Mouse (Mus musculus) hindbrain, embryonic 10.5 days (tissue): Measurements from ENCODE around the gene Slc7a7. TPM values are rescaled to one million over a fixed set of nuclear protein-coding genes. Genes with fewer than 3 reads are reported as not detected.
A peak's percentile ranks its signal among the peaks of the same experiment; 100 is the strongest.

ENCODE experiments used
- DNase-seq: peaks from one replicate; pipeline ENCODE4 v3.0.0-alpha.2; 2017; ENCODE audit warnings: low spot score
- H3K27ac ChIP-seq: fragments of 300-500 bp; sonication (generic); 2 replicates; pipeline ENCODE4 v1.5.1; 2016; ENCODE audit warnings: mild to moderate bottlenecking, moderate library complexity
- H3K27me3 ChIP-seq: fragments of 300-500 bp; sonication (generic); 2 replicates; pipeline ENCODE4 v1.6.1; 2016; ENCODE audit warnings: mild to moderate bottlenecking; ENCODE audit not compliant: poor library complexity, insufficient read depth, severe bottlenecking
- H3K36me3 ChIP-seq: fragments of 300-500 bp; sonication (generic); 2 replicates; pipeline ENCODE4 v1.6.1; 2016; ENCODE audit warnings: mild to moderate bottlenecking, moderate library complexity
- H3K4me1 ChIP-seq: fragments of 300-500 bp; sonication (generic); replicated peaks from 2 replicates; pipeline ENCODE4 v1.6.1; 2016; ENCODE audit warnings: mild to moderate bottlenecking
- H3K4me3 ChIP-seq: fragments of 300-500 bp; sonication (generic); 2 replicates; pipeline ENCODE4 v1.5.1; 2016; ENCODE audit warnings: mild to moderate bottlenecking, moderate library complexity
- H3K9me3 ChIP-seq: fragments of 300-500 bp; sonication (generic); 2 replicates; pipeline ENCODE4 v1.6.1; 2016; ENCODE audit warnings: mild to moderate bottlenecking, moderate library complexity
- WGBS: fragments of 180-500 bp; shearing (Covaris S2); methylation state at CpG from one replicate; pipeline ENCODE4 v1.1.7; 2016; 5-methylcytosine and 5-hydroxymethylcytosine counted together
- polyA plus RNA-seq: library from polyadenylated mRNA; unstranded; fragments of >200 nt; fragmentation: Nextera tagmentation; extraction: Ambion mirVana; gene quantifications from 2 replicates; pipeline ENCODE4 v1.2.1, GENCODE M21; 2016

Gene Slc7a7
- polyA plus RNA-seq, 1 experiment from 2014 or later = 5.5 TPM

GRCm38 (mm10) chr14:54442548-54442947 lies 25.0 kb upstream of the Slc7a7 start:
- 90% methylated on average over 3 of the region's 3 CpGs for WGBS
- peaks cover 43% of the 10 kb centered on the region for H3K36me3 ChIP-seq
- H3K4me1 ChIP-seq = peaks cover 27% of the 10 kb centered on the region
- H3K27ac ChIP-seq = peak overlapping the region; percentile 47; the same call in 1 of the 2 replicates
- no peak for DNase-seq
- 0 out of 2 replicates have a peak, but pooled peaks cover 5% of the 10 kb centered on the region for H3K27me3 ChIP-seq
- H3K4me3 ChIP-seq = no peak overlapping the region
- H3K9me3 ChIP-seq = no peaks in the 10 kb centered on the region

- whole genome bisulfite sequencing = 80% methylated on average over 4 of the region's 4 CpGs
- no peak for DNase-seq
- Histone ChIP-seq H3K27me3 (0 out of 2 replicates have a peak, but pooled peaks cover 5% of the 10 kb centered on the region), H3K36me3 (peaks cover 55% of the 10 kb centered on the region), H3K4me1 (peaks cover 27% of the 10 kb centered on the region), H3K27ac (no peak overlapping the region), H3K4me3 (no peak overlapping the region), H3K9me3 (no peaks in the 10 kb centered on the region)
Measured at GRCm38 (mm10) chr14:54441365-54441764, 23.8 kb upstream of the Slc7a7 start.

GRCm38 (mm10) chr14:54440538-54440937 lies 23.0 kb upstream of the Slc7a7 start:
- no peak overlapping the region for H3K4me3 ChIP-seq
- H3K27me3 ChIP-seq = 0 out of 2 replicates have a peak, but pooled peaks cover 3% of the 10 kb centered on the region
- H3K27ac ChIP-seq = no peak overlapping the region
- 91% methylated on average over 14 of the region's 14 CpGs for WGBS
- H3K9me3 ChIP-seq = no peaks in the 10 kb centered on the region
- H3K4me1 ChIP-seq = peaks cover 29% of the 10 kb centered on the region
- DNase-seq = no peak
- H3K36me3 ChIP-seq = peaks cover 64% of the 10 kb centered on the region

- 0 out of 2 replicates have a peak, but pooled peaks cover 2% of the 10 kb centered on the region for H3K27me3 ChIP-seq
- no peak overlapping the region for H3K4me3 ChIP-seq
- 72% methylated on average over 7 of the region's 7 CpGs for WGBS
- peaks cover 38% of the 10 kb centered on the region for H3K4me1 ChIP-seq
- H3K9me3 ChIP-seq = no peaks in the 10 kb centered on the region
- peaks cover 69% of the 10 kb centered on the region for H3K36me3 ChIP-seq
- H3K27ac ChIP-seq = no peak overlapping the region
- DNase-seq = no peak
Measured at GRCm38 (mm10) chr14:54439610-54440009, 22.0 kb upstream of the Slc7a7 start.

- no peak overlapping the region for H3K27ac ChIP-seq
- DNase-seq = no peak
- H3K4me3 ChIP-seq = no peak overlapping the region
- H3K36me3 ChIP-seq = peaks cover 71% of the 10 kb centered on the region
- WGBS = 86% methylated on average over 12 of the region's 12 CpGs
- H3K4me1 ChIP-seq = peaks cover 42% of the 10 kb centered on the region
- no peaks in the 10 kb centered on the region for H3K9me3 ChIP-seq
- H3K27me3 ChIP-seq = 0 out of 2 replicates have a peak, but pooled peaks cover 2% of the 10 kb centered on the region
Measured at GRCm38 (mm10) chr14:54439155-54439554, 21.6 kb upstream of the Slc7a7 start.

GRCm38 (mm10) chr14:54435194-54435918 lies 17.8 kb upstream of the Slc7a7 start:
- 88% methylated on average over 11 of the region's 11 CpGs for WGBS

GRCm38 (mm10) chr14:54433941-54434531 lies 16.5 kb upstream of the Slc7a7 start:
- Histone ChIP-seq H3K27ac (peak overlapping the region; percentile 98), H3K4me1 (peaks cover 65% of the 10 kb centered on the region), H3K9me3 (no peaks in the 10 kb centered on the region), H3K4me3 (peak overlapping the region; percentile 78), H3K27me3 (peaks cover 9% of the 10 kb centered on the region), H3K36me3 (peaks cover 53% of the 10 kb centered on the region)
- WGBS = 74% methylated on average over 12 of the region's 12 CpGs
- DNase-seq = no peak

More at GRCm38 (mm10) chr14:54435194-54435918, 17.8 kb upstream of the Slc7a7 start:
- H3K27ac ChIP-seq = no peak overlapping the region
- no peak overlapping the region for H3K4me3 ChIP-seq
- DNase-seq = no peak
- H3K36me3 ChIP-seq = peaks cover 57% of the 10 kb centered on the region
- H3K4me1 ChIP-seq = peaks cover 58% of the 10 kb centered on the region
- H3K27me3 ChIP-seq = peaks cover 9% of the 10 kb centered on the region
- H3K9me3 ChIP-seq = no peaks in the 10 kb centered on the region

GRCm38 (mm10) chr14:54432837-54433830 lies 15.6 kb upstream of the Slc7a7 start:
- whole genome bisulfite sequencing = 39% methylated on average over 17 of the region's 17 CpGs
- H3K27me3 ChIP-seq = peaks cover 9% of the 10 kb centered on the region
- H3K36me3 ChIP-seq = peaks cover 53% of the 10 kb centered on the region
- H3K27ac ChIP-seq = peak overlapping the region; percentile 98
- peaks cover 67% of the 10 kb centered on the region for H3K4me1 ChIP-seq
- H3K4me3 ChIP-seq = peak overlapping the region; percentile 78
- no peak for DNase-seq
- H3K9me3 ChIP-seq = no peaks in the 10 kb centered on the region

- Histone ChIP-seq H3K4me3 (peak overlapping the region; percentile 78), H3K27ac (peak overlapping the region; percentile 98), H3K4me1 (peaks cover 76% of the 10 kb centered on the region), H3K27me3 (peaks cover 9% of the 10 kb centered on the region), H3K9me3 (no peaks in the 10 kb centered on the region), H3K36me3 (peaks cover 45% of the 10 kb centered on the region)
- DNase-seq = peak; percentile 68
- 1% methylated on average over 54 of the region's 54 CpGs for WGBS
Measured at GRCm38 (mm10) chr14:54432078-54432836, 14.7 kb upstream of the Slc7a7 start.

GRCm38 (mm10) chr14:54431334-54432077 lies 13.9 kb upstream of the Slc7a7 start, which contains the start of gene Mmp14:
Gene Mmp14 (plus strand): TSS chr14:54431612.
- under 1% methylated on average over 49 of the region's 49 CpGs for WGBS

GRCm38 (mm10) chr14:54430406-54431145 lies 13.0 kb upstream of the Slc7a7 start:
- Histone ChIP-seq H3K27ac (peak overlapping the region; percentile 98), H3K4me1 (peaks cover 82% of the 10 kb centered on the region), H3K36me3 (peaks cover 28% of the 10 kb centered on the region), H3K27me3 (peaks cover 9% of the 10 kb centered on the region), H3K4me3 (peak overlapping the region; percentile 78), H3K9me3 (no peaks in the 10 kb centered on the region)
- 3% methylated on average over 18 of the region's 18 CpGs for WGBS
- peak; percentile 63 for DNase-seq

More at GRCm38 (mm10) chr14:54431334-54432077, 13.9 kb upstream of the Slc7a7 start, which contains the start of gene Mmp14:
- H3K27ac ChIP-seq = peak within 1 kb of the TSS; percentile 98
- H3K4me1 ChIP-seq = peaks cover 78% of the 10 kb centered on the region
- peak within 1 kb of the TSS; percentile 78 for H3K4me3 ChIP-seq
- no peaks in the 10 kb centered on the region for H3K9me3 ChIP-seq
- H3K27me3 ChIP-seq = peaks cover 9% of the 10 kb centered on the region
- DNase-seq = peak; percentile 84
- peaks cover 37% of the 10 kb centered on the region for H3K36me3 ChIP-seq
